Mouse (Mus musculus) kidney, postnatal 0 days (tissue): Measurements from ENCODE around the gene 1810043G02Rik. TPM values are rescaled to one million over a fixed set of nuclear protein-coding genes. Genes with fewer than 3 reads are reported as not detected.
"Not testable (repeated sequence)": the region's sequence is repeated elsewhere in the genome, so short reads cannot be mapped to it uniquely, and the experiment has no call there.

ENCODE experiments used
- ATAC-seq: fragments of 200-750 bp; cut with Nextera tagmentation; replicated peaks from 2 replicates; pipeline ENCODE4 v1.8.0; 2017; ENCODE audit warnings: low read depth, moderate number of reproducible peaks, moderate TSS enrichment, moderate library complexity; ENCODE audit not compliant: low FRiP score
- DNase-seq: peaks from one replicate; pipeline ENCODE4 v3.0.0-alpha.2; 2016; ENCODE audit warnings: low spot score
- H3K27ac ChIP-seq: fragments of 300-500 bp; sonication (generic); 2 replicates; pipeline ENCODE4 v1.5.1; 2014; ENCODE audit warnings: mild to moderate bottlenecking
- H3K27me3 ChIP-seq: fragments of 300-500 bp; sonication (generic); 2 replicates; pipeline ENCODE4 v1.6.1; 2014; ENCODE audit warnings: low read length, mixed read lengths; ENCODE audit not compliant: insufficient read depth
- H3K36me3 ChIP-seq: fragments of 300-500 bp; sonication (generic); 2 replicates; pipeline ENCODE4 v1.6.1; 2014; ENCODE audit warnings: low read length, mixed read lengths; ENCODE audit not compliant: insufficient read depth
- H3K4me1 ChIP-seq: fragments of 300-500 bp; sonication (generic); replicated peaks from 2 replicates; pipeline ENCODE4 v1.6.1; 2014; ENCODE audit warnings: antibody characterized with exemption, low read length, mixed read lengths; ENCODE audit not compliant: insufficient read depth
- H3K4me2 ChIP-seq: fragments of 300-500 bp; sonication (generic); 2 replicates; pipeline ENCODE4 v1.6.1; 2014; ENCODE audit warnings: mild to moderate bottlenecking, low read length, moderate library complexity, mixed read lengths
- H3K4me3 ChIP-seq: fragments of 300-500 bp; sonication (generic); replicated peaks from 2 replicates; pipeline ENCODE4 v1.5.1; 2014; ENCODE audit warnings: low read depth, low read length
- H3K9ac ChIP-seq: fragments of 300-500 bp; sonication (generic); 2 replicates; pipeline ENCODE4 v1.6.1; 2014; ENCODE audit warnings: low read depth, low read length
- H3K9me3 ChIP-seq: fragments of 300-500 bp; sonication (generic); replicated peaks from 2 replicates; pipeline ENCODE4 v1.6.1; 2016; ENCODE audit warnings: low read length, inconsistent platforms, mixed read lengths
- CTCF ChIP-seq: IDR thresholded peaks from 2 replicates; pipeline ENCODE4 v1.5.1; 2016; ENCODE audit warnings: antibody characterized with exemption, low read depth, mild to moderate bottlenecking, moderate library complexity
- WGBS: fragments of 180-500 bp; shearing (Covaris S2); extraction: QIAGEN DNeasy Blood & Tissue Kit; methylation state at CpG from one replicate; pipeline ENCODE4 v1.1.7; 2014; 5-methylcytosine and 5-hydroxymethylcytosine counted together
- polyA plus RNA-seq: library from polyadenylated mRNA; unstranded; fragments of >200 nt; fragmentation: Nextera tagmentation; extraction: Ambion mirVana; gene quantifications from 2 replicates; pipeline ENCODE4 v1.2.1, GENCODE M21; 2015

Gene 1810043G02Rik
- 29.8 and 32.0 TPM in 2 replicates for polyA plus RNA-seq

- Histone ChIP-seq H3K27me3 (no peaks in the 10 kb centered on the region), H3K9me3 (no peaks in the 10 kb centered on the region), H3K9ac (peak within 1 kb of the TSS; percentile 70), H3K27ac (no peak within 1 kb of the TSS), H3K4me3 (peak within 1 kb of the TSS; percentile 56), H3K4me2 (peak within 1 kb of the TSS; percentile 59), H3K4me1 (0 out of 2 replicates have a peak, but pooled peaks cover 3% of the 10 kb centered on the region), H3K36me3 (no peaks in the 10 kb centered on the region)
- peak; percentile 96 for ATAC-seq
- TF ChIP-seq CTCF: no peak
- WGBS: 1% methylated on average over 50 of the region's 57 CpGs
- peak; percentile 97 for DNase-seq
Measured at GRCm38 (mm10) chr10:77978351-77979350, at the start of gene 1810043G02Rik. 1810043G02Rik (plus strand) TSS chr10:77978524.

GRCm38 (mm10) chr10:77939685-77940084 lies 38.6 kb upstream of the 1810043G02Rik start:
- Histone ChIP-seq H3K4me2 (no peak overlapping the region), H3K9me3 (no peaks in the 10 kb centered on the region), H3K27me3 (no peaks in the 10 kb centered on the region), H3K4me1 (no peaks in the 10 kb centered on the region), H3K4me3 (no peak overlapping the region), H3K36me3 (no peaks in the 10 kb centered on the region), H3K27ac (no peak overlapping the region), H3K9ac (no peak overlapping the region)
- 79% methylated on average over 2 of the region's 2 CpGs for WGBS
- no peak for TF ChIP-seq CTCF
- ATAC-seq (no peak), DNase-seq (no peak)

- WGBS: 90% methylated on average over 8 of the region's 12 CpGs
- not testable (repeated sequence) for H3K27me3 ChIP-seq, H3K9me3 ChIP-seq, DNase-seq, H3K4me3 ChIP-seq, H3K27ac ChIP-seq, ATAC-seq, H3K4me1 ChIP-seq, H3K9ac ChIP-seq, H3K4me2 ChIP-seq, H3K36me3 ChIP-seq
Measured at GRCm38 (mm10) chr10:77950468-77950867, 27.9 kb upstream of the 1810043G02Rik start.

GRCm38 (mm10) chr10:77962725-77963124 lies 15.6 kb upstream of the 1810043G02Rik start:
- Histone ChIP-seq H3K36me3 (no peaks in the 10 kb centered on the region), H3K27ac (no peak overlapping the region), H3K27me3 (no peaks in the 10 kb centered on the region), H3K4me2 (no peak overlapping the region), H3K9me3 (no peaks in the 10 kb centered on the region), H3K4me1 (no peaks in the 10 kb centered on the region), H3K4me3 (no peak overlapping the region), H3K9ac (no peak overlapping the region)
- DNase-seq: no peak
- no peak for ATAC-seq
- TF ChIP-seq CTCF: no peak
- 85% methylated on average over 2 of the region's 2 CpGs for whole genome bisulfite sequencing

GRCm38 (mm10) chr10:77963971-77964370 lies 14.4 kb upstream of the 1810043G02Rik start:
- Histone ChIP-seq H3K4me1 (no peaks in the 10 kb centered on the region), H3K4me3 (no peak overlapping the region), H3K9me3 (no peaks in the 10 kb centered on the region), H3K27me3 (no peaks in the 10 kb centered on the region), H3K9ac (no peak overlapping the region), H3K4me2 (no peak overlapping the region), H3K27ac (no peak overlapping the region), H3K36me3 (no peaks in the 10 kb centered on the region)
- ATAC-seq (no peak), DNase-seq (no peak)
- TF ChIP-seq CTCF: no peak
- WGBS: 86% methylated on average over 6 of the region's 6 CpGs

GRCm38 (mm10) chr10:77969274-77969972 lies 8.9 kb upstream of the 1810043G02Rik start:
- Histone ChIP-seq H3K36me3 (no peaks in the 10 kb centered on the region), H3K4me1 (0 out of 2 replicates have a peak, but pooled peaks cover 4% of the 10 kb centered on the region), H3K9ac (peak overlapping the region; percentile 35; the same call in 1 of the 2 replicates), H3K4me3 (peak overlapping the region; percentile 20; the same call in 1 of the 2 replicates), H3K4me2 (peak overlapping the region; percentile 50), H3K27me3 (0 out of 2 replicates have a peak, but pooled peaks cover 3% of the 10 kb centered on the region), H3K9me3 (no peaks in the 10 kb centered on the region), H3K27ac (no peak overlapping the region)
- 5% methylated on average over 26 of the region's 26 CpGs for WGBS
- DNase-seq (peak; percentile 41), ATAC-seq (no peak; the same call in 1 of the 2 replicates)
- TF ChIP-seq CTCF: no peak
